Mouse (Mus musculus): ENCODE data around the gene Olfr578.

DNA sequence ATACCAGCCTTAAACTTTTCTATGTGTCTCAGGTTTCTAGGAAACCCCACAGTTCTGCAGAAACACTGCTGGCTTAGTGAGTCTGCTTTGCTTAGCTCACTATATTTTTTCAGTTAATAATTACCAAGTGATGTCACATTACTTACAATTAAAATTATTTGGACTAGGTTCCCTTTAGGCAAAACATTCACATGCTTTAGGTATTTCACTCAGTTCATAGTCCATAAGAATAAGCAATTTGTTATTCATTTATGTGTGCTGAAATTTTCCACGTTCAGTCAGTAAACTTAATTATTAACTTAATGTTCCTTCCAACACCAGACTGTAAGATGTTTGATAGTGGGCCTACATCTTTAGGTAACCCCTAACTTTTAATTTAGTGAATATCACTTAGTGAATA, 38.4 kb downstream of the Olfr578 start:
- TF ChIP-seq CTCF (IDR thresholded peaks at IDR 0.05; ENCODE audit: extremely low read depth, insufficient read depth, low read length) (no peak), POLR2A (IDR thresholded peaks at IDR 0.05; ENCODE audit: extremely low read depth, insufficient read depth, low read length) (no peak)

Data from cortical plate, adult 2 months (tissue).